Mouse (Mus musculus) CH12.LX (cell line): ENCODE measurements around the gene Gm20388.

Experiments used
- CTCF ChIP-seq, 2 experiments: IDR thresholded peaks in 1 of 2; conservative IDR thresholded peaks in 1 of 2; 2 replicates each; pipeline ENCODE4 v1.5.1; 2011 to 2012; ENCODE audit warnings: low read depth in 2 of 2, low read length in 2 of 2, improper control_type of control experiment in 1 of 2, inconsistent platforms in 1 of 2, mild to moderate bottlenecking in 1 of 2, moderate library complexity in 1 of 2
- EP300 ChIP-seq: IDR thresholded peaks from 2 replicates; pipeline ENCODE4 v1.6.1; 2011; ENCODE audit warnings: low read length, improper control_type of control experiment
- POLR2A ChIP-seq: IDR thresholded peaks from 2 replicates; pipeline ENCODE4 v1.6.1; 2011; ENCODE audit warnings: low read depth, mild to moderate bottlenecking, improper control_type of control experiment, low read length
- UBTF ChIP-seq: IDR thresholded peaks from 2 replicates; pipeline ENCODE4 v1.6.1; 2012; ENCODE audit warnings: low read depth, mild to moderate bottlenecking, inconsistent platforms, low read length, improper control_type of control experiment, moderate library complexity

- TF ChIP-seq CTCF (conservative IDR thresholded peaks at IDR 0.05 in 1 of 2, IDR thresholded peaks at IDR 0.05 in 1 of 2; ENCODE audit: low read depth in 2 of 2, low read length in 2 of 2): no peak
- TF ChIP-seq POLR2A: no peak
- TF ChIP-seq EP300: no peak
- no peak for TF ChIP-seq UBTF
Observed at GRCm38 (mm10) chr8:120668374-120668905, 757.8 kb downstream of the Gm20388 start, which contains the start of gene Emc8.
